In the genomic region with DNA sequence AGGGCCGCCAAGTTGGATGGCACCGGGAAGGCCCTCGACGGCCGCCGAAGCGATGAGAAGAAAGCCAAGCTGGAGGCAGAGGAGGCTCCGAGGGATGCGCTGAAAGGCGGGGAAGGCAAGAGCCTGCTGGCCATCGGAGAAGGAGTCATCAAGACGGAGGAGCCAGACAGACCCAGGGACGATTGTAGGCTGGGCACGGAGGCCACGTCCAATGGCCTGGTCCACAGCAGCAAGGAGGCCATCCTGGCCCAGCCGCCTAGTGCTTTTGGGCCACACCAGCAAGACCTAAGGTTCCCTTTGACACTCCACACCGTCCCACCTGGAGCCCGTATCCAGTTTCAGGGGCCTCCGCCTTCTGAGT, we compare ENCODE assay signal across 9 mouse cellular contexts. TPM values are rescaled to one million over a fixed set of nuclear protein-coding genes. Genes with fewer than 3 reads are reported as not detected.
DNase-seq lines count a peak whose midpoint lies in the region; ATAC-seq and TF ChIP-seq lines count a peak whose summit lies in the region.
"Had no signal": no experiment of that assay in that cellular context is flagged by ENCODE, and none has a peak within 500 bp of the region (broad histone marks: within the 10 kb centered on the region; RNA-seq: fewer than 3 reads in every experiment).

No protein-coding gene starts in this region.

- no peak for TF ChIP-seq POLR2A in lung, adult 2 months (IDR thresholded peaks at IDR 0.05; ENCODE audit: borderline replicate concordance, extremely low read depth, low read depth, low read length)

- peak overlapping the region; percentile 76 for H3K27ac ChIP-seq in forebrain, embryonic 12.5 days
- peak overlapping the region; percentile 93 for H3K27ac ChIP-seq in limb, embryonic 10.5 days
- H3K27ac ChIP-seq in neural tube, embryonic 14.5 days (ENCODE audit: low read depth, low read length), result no peak overlapping the region

- intact Hi-C loops in left cerebral cortex, postnatal 4 days (cut with DNase I), result no loop called here

- H3K36me3 ChIP-seq in forebrain, embryonic 12.5 days (replicated peaks), result no peaks in the 10 kb centered on the region
- no peaks in the 10 kb centered on the region for H3K36me3 ChIP-seq in limb, embryonic 10.5 days
- no peaks in the 10 kb centered on the region for H3K36me3 ChIP-seq in neural tube, embryonic 14.5 days (ENCODE audit: control insufficient read depth, insufficient read depth, low read length)

- no peak for TF ChIP-seq CTCF in lung, adult 2 months (IDR thresholded peaks at IDR 0.05; ENCODE audit: insufficient read depth, low read length)

- no peak for DNase-seq in lung, adult 2 months
- no peak for DNase-seq in lung, postnatal 10 days
- DNase-seq in limb, embryonic 10.5 days (ENCODE audit: low spot score), result no peak
- DNase-seq in cerebellum, adult 9-11 months, result no peak
- no peak for DNase-seq in left cerebral cortex, postnatal 4 days

- peak overlapping the region; percentile 53 for H3K4me3 ChIP-seq in lung, adult 2 months (replicated peaks; ENCODE audit: extremely low read depth, low read depth, low read length)
- peak overlapping the region; percentile 67 for H3K4me3 ChIP-seq in forebrain, embryonic 12.5 days (replicated peaks)
- peak overlapping the region; percentile 66 for H3K4me3 ChIP-seq in limb, embryonic 10.5 days
- H3K4me3 ChIP-seq in neural tube, embryonic 14.5 days (ENCODE audit: low read depth, low read length), result peak overlapping the region; percentile 56
- H3K4me3 ChIP-seq: myocyte had no signal

- peaks cover 3% of the 10 kb centered on the region; the same call in 1 of the 2 replicates for H3K9me3 ChIP-seq in forebrain, embryonic 12.5 days
- H3K9me3 ChIP-seq in limb, embryonic 10.5 days (replicated peaks), result peaks cover 4% of the 10 kb centered on the region; the same call in 1 of the 2 replicates
- no peaks in the 10 kb centered on the region for H3K9me3 ChIP-seq in neural tube, embryonic 14.5 days (ENCODE audit: control insufficient read depth, low read length)

- WGBS in lung, adult 2 months, result 55% methylated on average over 19 of the region's 19 CpGs
- 45% methylated on average over 19 of the region's 19 CpGs for WGBS in forebrain, embryonic 12.5 days
- WGBS in limb, embryonic 10.5 days, result 41% methylated on average over 19 of the region's 19 CpGs
- 38% methylated on average over 19 of the region's 19 CpGs for WGBS in neural tube, embryonic 14.5 days

- H3K9ac ChIP-seq in forebrain, embryonic 12.5 days, result peak overlapping the region; percentile 74
- H3K9ac ChIP-seq in neural tube, embryonic 14.5 days (replicated peaks; ENCODE audit: low read depth, low read length), result peak overlapping the region; percentile 83

- peaks cover 12% of the 10 kb centered on the region; the same call in 1 of the 2 replicates for H3K27me3 ChIP-seq in forebrain, embryonic 12.5 days
- peaks cover 22% of the 10 kb centered on the region for H3K27me3 ChIP-seq in limb, embryonic 10.5 days (ENCODE audit: low read depth, poor library complexity, severe bottlenecking)
- no peaks in the 10 kb centered on the region for H3K27me3 ChIP-seq in neural tube, embryonic 14.5 days (ENCODE audit: control insufficient read depth, insufficient read depth, low read length)

- no peak for ATAC-seq in forebrain, embryonic 12.5 days (ENCODE audit: low FRiP score)
- ATAC-seq in neural tube, embryonic 14.5 days (ENCODE audit: low read depth), result peak; percentile 18; the same call in 1 of the 2 replicates
- no peak for ATAC-seq in activated CD4-positive, CD25-positive, alpha-beta regulatory T cell, adult 4 months

- no peaks in the 10 kb centered on the region for H3K4me1 ChIP-seq in lung, adult 2 months (ENCODE audit: control insufficient read depth, insufficient read depth, low read length)
- H3K4me1 ChIP-seq in forebrain, embryonic 12.5 days, result peaks cover 8% of the 10 kb centered on the region
- peaks cover 15% of the 10 kb centered on the region for H3K4me1 ChIP-seq in limb, embryonic 10.5 days
- H3K4me1 ChIP-seq in neural tube, embryonic 14.5 days (ENCODE audit: control insufficient read depth, insufficient read depth, low read length), result no peaks in the 10 kb centered on the region

- peak overlapping the region; percentile 77 for H3K4me2 ChIP-seq in forebrain, embryonic 12.5 days
- H3K4me2 ChIP-seq in neural tube, embryonic 14.5 days (ENCODE audit: low read depth, low read length), result peak overlapping the region; percentile 76

RNA-seq across cellular contexts. Expression of a gene that starts 0.8 kb away (rescaled TPM):
- polyA plus RNA-seq in lung, adult 2 months (2012; rRNA removed), result 0.09 and 0.18 TPM in 2 replicates
- polyA plus RNA-seq in forebrain, embryonic 12.5 days (2016; fragmentation: Nextera tagmentation; extraction: Ambion mirVana), result 0.19 and 0.22 TPM in 2 replicates
- polyA plus RNA-seq in limb, embryonic 10.5 days (2016; fragmentation: Nextera tagmentation; extraction: Ambion mirVana), result 0.11 and 0.16 TPM in 2 replicates
- polyA plus RNA-seq in neural tube, embryonic 14.5 days (2014; fragmentation: Nextera tagmentation; extraction: Ambion mirVana), result 0.11 and 0.12 TPM in 2 replicates
- polyA plus RNA-seq in activated CD4-positive, CD25-positive, alpha-beta regulatory T cell, adult 4 months (2017; shearing (Covaris generic)), result not detected
- under 1 TPM; 0.28 to 0.30 TPM for total RNA-seq in left cerebral cortex, postnatal 4 days (2021)
- polyA plus RNA-seq: myocyte had no signal

RNA-seq across cellular contexts. Expression of a gene that starts 25.6 kb away (rescaled TPM):
- 2.8 and 8.3 TPM in 2 replicates for polyA plus RNA-seq in lung, adult 2 months (2012; rRNA removed)
- polyA plus RNA-seq in forebrain, embryonic 12.5 days (2016; fragmentation: Nextera tagmentation; extraction: Ambion mirVana), result 13.7 and 14.2 TPM in 2 replicates
- 15.0 and 15.6 TPM in 2 replicates for polyA plus RNA-seq in limb, embryonic 10.5 days (2016; fragmentation: Nextera tagmentation; extraction: Ambion mirVana)
- polyA plus RNA-seq in neural tube, embryonic 14.5 days (2014; fragmentation: Nextera tagmentation; extraction: Ambion mirVana), result 9.6 and 11.5 TPM in 2 replicates
- 10 to 100 TPM in 1 of 2 experiments, 1 to 10 TPM in 1; 9.0 to 15.8 TPM for polyA plus RNA-seq in activated CD4-positive, CD25-positive, alpha-beta regulatory T cell, adult 4 months (2017; shearing (Covaris generic))
- total RNA-seq in left cerebral cortex, postnatal 4 days (2021), result 10 to 100 TPM; 12.2 to 16.1 TPM

RNA-seq across cellular contexts. Expression of a gene that starts 36.1 kb away (rescaled TPM):
- 2.4 and 2.7 TPM in 2 replicates for polyA plus RNA-seq in lung, adult 2 months (2012; rRNA removed)
- 9.3 and 11.5 TPM in 2 replicates for polyA plus RNA-seq in forebrain, embryonic 12.5 days (2016; fragmentation: Nextera tagmentation; extraction: Ambion mirVana)
- polyA plus RNA-seq in limb, embryonic 10.5 days (2016; fragmentation: Nextera tagmentation; extraction: Ambion mirVana), result 6.3 and 6.9 TPM in 2 replicates
- 28.7 and 29.4 TPM in 2 replicates for polyA plus RNA-seq in neural tube, embryonic 14.5 days (2014; fragmentation: Nextera tagmentation; extraction: Ambion mirVana)
- polyA plus RNA-seq in activated CD4-positive, CD25-positive, alpha-beta regulatory T cell, adult 4 months (2017; shearing (Covaris generic)), result 1 to 10 TPM; 1.3 to 1.6 TPM
- 10 to 100 TPM; 92.2 to 93.4 TPM for total RNA-seq in left cerebral cortex, postnatal 4 days (2021)
